Mouse (Mus musculus) liver, embryonic 14 days (tissue): ENCODE results near the gene Ndufs4. TPM values are rescaled to one million over a fixed set of nuclear protein-coding genes. Genes with fewer than 3 reads are reported as not detected.

Experiments
- polyA plus RNA-seq: library from polyadenylated mRNA; depleted of rRNA; stranded (reverse); fragments of >200 nt; gene quantifications from 2 replicates; pipeline ENCODE4 v1.2.3, GENCODE M21; 2012; rRNA removed

Gene Ndufs4
- polyA plus RNA-seq = 36.1 and 37.3 TPM in 2 replicates

GRCm38 (mm10) chr13:114388211-114388965 is at the start of gene Ndufs4:
Gene Ndufs4, minus strand, starts transcription at chr13:114388258.

Other genes starting within 250 kb of the Ndufs4 start
- gene Fst, start 70.7 kb upstream of the Ndufs4 start, polyA plus RNA-seq = 2.7 and 3.2 TPM in 2 replicates